Mouse (Mus musculus) liver, adult 2 months (tissue): ENCODE measurements around the gene Nucb2.

Experiments used
- CTCF ChIP-seq: fragments of 200-500 bp; IDR thresholded peaks from 2 replicates; pipeline ENCODE4 v1.5.1; 2011; ENCODE audit warnings: low read depth, low read length, control low read depth
- POLR2A ChIP-seq: fragments of 200-500 bp; IDR thresholded peaks from 2 replicates; pipeline ENCODE4 v1.6.1; 2011; ENCODE audit warnings: low read length, control low read depth; ENCODE audit not compliant: insufficient read depth; ENCODE audit errors: extremely low read depth

- TF ChIP-seq CTCF (peak; percentile 31), POLR2A (no peak)
These were observed 27.1 kb downstream of the Nucb2 start for GRCm38 (mm10) chr7:116531311-116531710.
